Mouse (Mus musculus) brain, embryonic 14.5 days (tissue): Measurements from ENCODE around the gene Aldh16a1.

Experiments
- CTCF ChIP-seq: fragments of 200-500 bp; IDR thresholded peaks from 2 replicates; pipeline ENCODE4 v1.5.1; 2012; ENCODE audit warnings: inconsistent platforms, mild to moderate bottlenecking, moderate library complexity, borderline replicate concordance; ENCODE audit not compliant: insufficient read depth, insufficient read length; ENCODE audit errors: extremely low read depth
- POLR2A ChIP-seq: fragments of 200-500 bp; IDR thresholded peaks from 2 replicates; pipeline ENCODE4 v1.6.1; 2012; ENCODE audit warnings: mild to moderate bottlenecking, inconsistent platforms, borderline replicate concordance; ENCODE audit not compliant: poor library complexity, insufficient read depth, insufficient read length, severe bottlenecking; ENCODE audit errors: extremely low read depth

- TF ChIP-seq CTCF (no peak), POLR2A (no peak)
Observed at GRCm38 (mm10) chr7:45153586-45153985, 798 bp downstream of the Aldh16a1 start.
